Mouse (Mus musculus) lung, postnatal 0 days (tissue): ENCODE measurements around the gene Setd3. TPM values are rescaled to one million over a fixed set of nuclear protein-coding genes. Genes with fewer than 3 reads are reported as not detected.
A peak's percentile ranks its signal among the peaks of the same experiment; 100 is the strongest.

ENCODE experiments used
- ATAC-seq: fragments of 200-750 bp; cut with Nextera tagmentation; 2 replicates; pipeline ENCODE4 v1.8.0; 2017; ENCODE audit warnings: moderate library complexity
- DNase-seq: peaks from one replicate; pipeline ENCODE4 v3.0.0-alpha.2; 2016; ENCODE audit warnings: low spot score
- H3K27ac ChIP-seq: fragments of 300-500 bp; sonication (generic); 2 replicates; pipeline ENCODE4 v1.5.1; 2014; ENCODE audit warnings: antibody characterized with exemption, mild to moderate bottlenecking, low read length, mixed read lengths
- H3K27me3 ChIP-seq: fragments of 300-500 bp; sonication (generic); replicated peaks from 2 replicates; pipeline ENCODE4 v1.6.1; 2014; ENCODE audit warnings: low read length, mixed read lengths; ENCODE audit not compliant: insufficient read depth
- H3K36me3 ChIP-seq: fragments of 300-500 bp; sonication (generic); 2 replicates; pipeline ENCODE4 v1.6.1; 2014; ENCODE audit warnings: low read length, mixed read lengths; ENCODE audit not compliant: insufficient read depth
- H3K4me1 ChIP-seq: fragments of 300-500 bp; sonication (generic); 2 replicates; pipeline ENCODE4 v1.6.1; 2014; ENCODE audit warnings: antibody characterized with exemption, low read depth, low read length, mixed read lengths; ENCODE audit not compliant: insufficient read depth
- H3K4me2 ChIP-seq: fragments of 300-500 bp; sonication (generic); replicated peaks from 2 replicates; pipeline ENCODE4 v1.6.1; 2014; ENCODE audit warnings: low read depth, mild to moderate bottlenecking, low read length, moderate library complexity, mixed read lengths
- H3K4me3 ChIP-seq: fragments of 300-500 bp; sonication (generic); 2 replicates; pipeline ENCODE4 v1.5.1; 2014; ENCODE audit warnings: low read depth, low read length
- H3K9ac ChIP-seq: fragments of 300-500 bp; sonication (generic); replicated peaks from 2 replicates; pipeline ENCODE4 v1.6.1; 2014; ENCODE audit warnings: low read depth, mild to moderate bottlenecking
- H3K9me3 ChIP-seq: fragments of 300-500 bp; sonication (generic); 2 replicates; pipeline ENCODE4 v1.6.1; 2016; ENCODE audit warnings: low read length, mixed read lengths
- CTCF ChIP-seq: IDR thresholded peaks from 2 replicates; pipeline ENCODE4 v1.5.1; 2016; ENCODE audit warnings: antibody characterized with exemption, mild to moderate bottlenecking
- EP300 ChIP-seq: IDR thresholded peaks from 2 replicates; pipeline ENCODE4 v1.6.1; 2016; ENCODE audit warnings: antibody characterized with exemption, mild to moderate bottlenecking, control low read depth
- WGBS: fragments of 180-500 bp; shearing (Covaris S2); extraction: QIAGEN DNeasy Blood & Tissue Kit; methylation state at CpG from one replicate; pipeline ENCODE4 v1.1.7; 2014; 5-methylcytosine and 5-hydroxymethylcytosine counted together
- polyA plus RNA-seq: library from polyadenylated mRNA; unstranded; fragments of >200 nt; fragmentation: Nextera tagmentation; extraction: Ambion mirVana; gene quantifications from 2 replicates; pipeline ENCODE4 v1.2.1, GENCODE M21; 2015

Gene Setd3
- polyA plus RNA-seq, 1 experiment from 2014 or later: 60.3 TPM

- no peak overlapping the region for H3K4me2 ChIP-seq
- H3K9ac ChIP-seq: no peak overlapping the region
- H3K27me3 ChIP-seq: no peaks in the 10 kb centered on the region
- TF ChIP-seq EP300 (no peak), CTCF (no peak)
- H3K36me3 ChIP-seq: peaks cover 6% of the 10 kb centered on the region; the same call in 1 of the 2 replicates
- no peak overlapping the region for H3K4me3 ChIP-seq
- H3K27ac ChIP-seq: no peak overlapping the region
- no peak for ATAC-seq
- no peak for DNase-seq
- H3K9me3 ChIP-seq: no peaks in the 10 kb centered on the region
- no peaks in the 10 kb centered on the region for H3K4me1 ChIP-seq
- 85% methylated on average over 5 of the region's 5 CpGs for WGBS
These were observed 35.3 kb downstream of the Setd3 start for GRCm38 (mm10) chr12:108143624-108144498.

- no peaks in the 10 kb centered on the region for H3K4me1 ChIP-seq
- H3K4me2 ChIP-seq: no peak overlapping the region
- TF ChIP-seq EP300 (no peak), CTCF (no peak)
- 70% methylated on average over 6 of the region's 6 CpGs for WGBS
- ATAC-seq (no peak), DNase-seq (no peak)
- no peaks in the 10 kb centered on the region for H3K9me3 ChIP-seq
- H3K9ac ChIP-seq: no peak overlapping the region
- no peaks in the 10 kb centered on the region for H3K27me3 ChIP-seq
- H3K27ac ChIP-seq: no peak overlapping the region
- H3K36me3 ChIP-seq: peaks cover 4% of the 10 kb centered on the region; the same call in 1 of the 2 replicates
- no peak overlapping the region for H3K4me3 ChIP-seq
These were observed 43.4 kb downstream of the Setd3 start for GRCm38 (mm10) chr12:108135610-108136208.

- no peaks in the 10 kb centered on the region for H3K27me3 ChIP-seq
- WGBS: 68% methylated on average over 2 of the region's 2 CpGs
- H3K9ac ChIP-seq: no peak overlapping the region
- H3K27ac ChIP-seq: no peak overlapping the region
- ATAC-seq: no peak
- no peak overlapping the region for H3K4me2 ChIP-seq
- no peak for DNase-seq
- H3K4me1 ChIP-seq: no peaks in the 10 kb centered on the region
- H3K4me3 ChIP-seq: no peak overlapping the region
- no peak for TF ChIP-seq CTCF
- no peak for TF ChIP-seq EP300
- H3K36me3 ChIP-seq: peaks cover 5% of the 10 kb centered on the region; the same call in 1 of the 2 replicates
- 0 out of 2 replicates have a peak, but pooled peaks cover 4% of the 10 kb centered on the region for H3K9me3 ChIP-seq
These were observed 45.9 kb downstream of the Setd3 start for GRCm38 (mm10) chr12:108133181-108133580.

- no peak overlapping the region for H3K27ac ChIP-seq
- H3K36me3 ChIP-seq: peaks cover 8% of the 10 kb centered on the region; the same call in 1 of the 2 replicates
- H3K27me3 ChIP-seq: no peaks in the 10 kb centered on the region
- TF ChIP-seq CTCF (no peak), EP300 (no peak)
- H3K9ac ChIP-seq: no peak overlapping the region
- ATAC-seq: no peak
- no peak overlapping the region for H3K4me3 ChIP-seq
- WGBS: 90% methylated on average over 8 of the region's 8 CpGs
- H3K9me3 ChIP-seq: 0 out of 2 replicates have a peak, but pooled peaks cover 4% of the 10 kb centered on the region
- DNase-seq: no peak
- no peaks in the 10 kb centered on the region for H3K4me1 ChIP-seq
- no peak overlapping the region for H3K4me2 ChIP-seq
These were observed 46.6 kb downstream of the Setd3 start for GRCm38 (mm10) chr12:108132450-108133070.

- no peak overlapping the region for H3K4me2 ChIP-seq
- H3K36me3 ChIP-seq: no peaks in the 10 kb centered on the region
- no peaks in the 10 kb centered on the region for H3K9me3 ChIP-seq
- no peak overlapping the region for H3K4me3 ChIP-seq
- WGBS: 25% methylated on average over 2 of the region's 2 CpGs
- ATAC-seq: no peak; the same call in 1 of the 2 replicates
- H3K27me3 ChIP-seq: no peaks in the 10 kb centered on the region
- no peak overlapping the region for H3K9ac ChIP-seq
- no peaks in the 10 kb centered on the region for H3K4me1 ChIP-seq
- DNase-seq: peak; percentile 65
- no peak overlapping the region for H3K27ac ChIP-seq
- no peak for TF ChIP-seq EP300
- peak; percentile 87 for TF ChIP-seq CTCF
These were observed 57.8 kb downstream of the Setd3 start for GRCm38 (mm10) chr12:108121288-108121687.

GRCm38 (mm10) chr12:108120434-108120833, 58.7 kb downstream of the Setd3 start:
- ATAC-seq: no peak
- DNase-seq: no peak

More at GRCm38 (mm10) chr12:108120434-108120833, 58.7 kb downstream of the Setd3 start:
- H3K4me3 ChIP-seq: no peak overlapping the region
- H3K9ac ChIP-seq: no peak overlapping the region
- H3K4me2 ChIP-seq: no peak overlapping the region
- no peaks in the 10 kb centered on the region for H3K9me3 ChIP-seq
- no peak for TF ChIP-seq EP300
- TF ChIP-seq CTCF: no peak
- H3K36me3 ChIP-seq: no peaks in the 10 kb centered on the region
- H3K27me3 ChIP-seq: no peaks in the 10 kb centered on the region
- H3K4me1 ChIP-seq: no peaks in the 10 kb centered on the region
- WGBS: 65% methylated on average over 6 of the region's 6 CpGs
- no peak overlapping the region for H3K27ac ChIP-seq
